Mouse (Mus musculus): ENCODE data around the gene Amd1. TPM values are rescaled to one million over a fixed set of nuclear protein-coding genes. Genes with fewer than 3 reads are reported as not detected.

Gene Amd1
- polyA plus RNA-seq (2014; fragmentation: Illumina TruSeq; extraction: RNeasy Lipid Tissue Mini Kit (QIAGEN cat#74804); ENCODE audit: low read depth, low replicate concordance): 137 TPM

DNA sequence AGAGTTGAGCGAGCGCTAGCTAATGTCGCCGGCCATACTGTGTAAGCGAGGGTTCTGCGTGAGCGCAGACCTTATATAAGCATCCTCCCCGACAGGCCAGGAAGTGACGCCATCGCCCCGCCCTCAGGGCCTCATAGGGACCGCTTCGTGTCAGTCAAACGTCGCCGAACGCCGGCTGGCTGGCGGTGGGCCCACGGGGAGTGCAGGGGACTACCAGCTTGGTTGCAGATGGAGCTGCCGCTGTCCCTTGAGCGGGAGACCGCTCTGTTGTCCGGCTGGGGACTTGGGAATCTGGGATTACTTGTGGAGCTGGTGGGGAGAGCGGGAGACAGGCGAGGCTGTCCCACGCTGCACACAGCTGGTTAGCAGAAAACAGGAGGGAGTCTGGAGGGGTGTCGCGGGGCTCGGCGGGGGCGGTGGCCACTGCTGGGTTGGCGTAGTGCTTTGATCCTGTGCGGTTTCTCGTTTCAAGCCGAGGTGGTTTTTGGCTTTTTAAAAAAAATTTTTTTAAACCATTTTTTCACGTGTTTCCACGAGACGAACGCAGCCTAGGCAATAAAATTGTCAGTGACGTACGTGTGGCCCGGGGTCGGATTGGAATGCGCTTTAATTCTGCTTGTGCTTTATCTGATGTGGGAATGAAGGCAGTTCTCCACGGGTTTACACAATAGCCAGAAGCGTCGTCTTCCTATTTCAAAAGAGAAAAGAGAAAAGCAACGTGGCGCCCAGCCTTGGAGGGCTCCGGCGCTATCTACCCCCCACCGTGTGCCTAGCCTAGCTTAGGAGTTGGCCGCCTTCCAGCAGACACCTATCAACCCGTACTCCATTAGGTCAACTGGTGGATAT lies at the start of gene Amd1:
Amd1 (minus strand) TSS at position 47 of the 846 bp plus-strand sequence.

GRCm38 (mm10) chr10:40339351-40339964 lies 37.5 kb upstream of the Amd1 start, which contains the start of gene Cdk19:
Cdk19 (plus strand) TSS chr10:40339564.

GRCm38 (mm10) chr10:40257414-40258255 lies 44.4 kb downstream of the Amd1 start, which contains the start of gene Gtf3c6:
Gtf3c6 (minus strand) TSS chr10:40258108.

GRCm38 (mm10) chr10:40246374-40247165 lies 55.4 kb downstream of the Amd1 start, which contains the start of gene Rpf2:
Rpf2 (minus strand) TSS chr10:40247036.

Other genes starting within 250 kb of the Amd1 start
- 14.8 TPM for gene Slc16a10, start 159.9 kb downstream of the Amd1 start, polyA plus RNA-seq (2014; fragmentation: Illumina TruSeq; extraction: RNeasy Lipid Tissue Mini Kit (QIAGEN cat#74804); ENCODE audit: low read depth, low replicate concordance)
- 19.5 TPM for gene Rpf2, start 55.1 kb downstream of the Amd1 start, polyA plus RNA-seq (2014; fragmentation: Illumina TruSeq; extraction: RNeasy Lipid Tissue Mini Kit (QIAGEN cat#74804); ENCODE audit: low read depth, low replicate concordance)
- gene Gtf3c6, start 44.1 kb downstream of the Amd1 start, polyA plus RNA-seq (2014; fragmentation: Illumina TruSeq; extraction: RNeasy Lipid Tissue Mini Kit (QIAGEN cat#74804); ENCODE audit: low read depth, low replicate concordance): 31.1 TPM
- 11.0 TPM for gene Cdk19, start 37.4 kb upstream of the Amd1 start, polyA plus RNA-seq (2014; fragmentation: Illumina TruSeq; extraction: RNeasy Lipid Tissue Mini Kit (QIAGEN cat#74804); ENCODE audit: low read depth, low replicate concordance)